Mouse (Mus musculus) CH12.LX (cell line): ENCODE measurements at regions not wholly inside any gene's neighbourhood (a gene's known extent, or its start where the extent isn't known, plus 50 kb on each side); places are given as distances from the start of the nearest gene placed in this dataset.

Experiments
- CTCF ChIP-seq, 2 experiments: IDR thresholded peaks in 1 of 2; conservative IDR thresholded peaks in 1 of 2; 2 replicates each; pipeline ENCODE4 v1.5.1; 2011 to 2012; ENCODE audit warnings: low read depth in 2 of 2, low read length in 2 of 2, improper control_type of control experiment in 1 of 2, inconsistent platforms in 1 of 2, mild to moderate bottlenecking in 1 of 2, moderate library complexity in 1 of 2
- POLR2A ChIP-seq: IDR thresholded peaks from 2 replicates; pipeline ENCODE4 v1.6.1; 2011; ENCODE audit warnings: low read depth, mild to moderate bottlenecking, improper control_type of control experiment, low read length
- POLR2AphosphoS2 ChIP-seq: IDR thresholded peaks from 2 replicates; pipeline ENCODE4 v1.6.1; 2011; ENCODE audit warnings: low read depth, low read length, improper control_type of control experiment
- ZMIZ1 ChIP-seq: IDR thresholded peaks from 2 replicates; pipeline ENCODE4 v1.6.1; 2012; ENCODE audit warnings: low read depth, mild to moderate bottlenecking, inconsistent platforms, low read length, improper control_type of control experiment
- ZNF384 ChIP-seq: IDR thresholded peaks from 2 replicates; pipeline ENCODE4 v1.6.1; 2012; ENCODE audit warnings: low read depth, low read length, improper control_type of control experiment, inconsistent platforms

DNA sequence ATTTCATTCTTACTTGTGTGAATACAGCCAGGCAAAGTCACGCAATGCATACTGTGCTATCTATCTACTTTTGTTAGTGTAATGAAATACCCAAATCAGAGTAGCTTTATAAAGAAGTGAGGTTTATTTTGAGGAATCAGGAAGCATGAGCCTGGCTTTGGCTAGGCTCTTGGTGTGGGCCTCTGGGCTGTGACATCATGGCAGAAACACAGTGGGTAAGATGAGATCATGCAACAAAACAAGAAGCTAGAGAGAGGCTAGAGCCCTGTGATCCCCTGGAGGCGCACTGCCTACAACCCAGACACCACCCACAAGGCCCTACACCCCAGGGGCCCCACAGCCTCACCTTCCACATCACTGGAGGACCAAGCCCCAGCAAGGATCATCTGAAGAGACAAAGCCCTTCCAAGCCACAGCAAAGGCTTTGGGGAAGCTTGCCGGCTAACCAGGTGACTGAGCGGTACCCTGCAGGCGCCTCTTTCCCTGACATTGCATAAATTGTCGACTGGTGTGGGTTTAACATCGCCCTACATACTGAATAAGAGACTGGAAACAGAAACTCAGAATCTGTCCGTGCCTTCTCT lies 143.8 kb upstream of the Frmd6 start:
- TF ChIP-seq CTCF (conservative IDR thresholded peaks at IDR 0.05 in 1 of 2, IDR thresholded peaks at IDR 0.05 in 1 of 2; ENCODE audit: low read depth in 2 of 2, low read length in 2 of 2), result 0 out of 4 replicates have a peak, but pooled peaks of 1 of the 2 experiments have one; percentile 1
- TF ChIP-seq ZMIZ1, result no peak
- no peak for TF ChIP-seq ZNF384
- no peak for TF ChIP-seq POLR2A
- TF ChIP-seq POLR2AphosphoS2, result no peak
